Mouse (Mus musculus): ENCODE data around the gene Trim31.

- TF ChIP-seq POLR2A (IDR thresholded peaks at IDR 0.05; ENCODE audit: insufficient read length, low read depth) (no peak), POLR2AphosphoS2 (IDR thresholded peaks at IDR 0.05; ENCODE audit: insufficient read length, low read depth) (no peak), MYOD1 (IDR thresholded peaks at IDR 0.05; ENCODE audit: control insufficient read depth in 1 of 3, insufficient read length in 2 of 3, low read depth in 2 of 3) (no peak), TCF12 (IDR thresholded peaks at IDR 0.05; ENCODE audit: insufficient read depth, poor library complexity, severe bottlenecking) (no peak), SRF (IDR thresholded peaks at IDR 0.05; ENCODE audit: control insufficient read depth, insufficient read length, low read depth) (no peak), USF1 (IDR thresholded peaks at IDR 0.05; ENCODE audit: low read depth) (no peak)
Measured at GRCm38 (mm10) chr17:36909802-36910201, 11.9 kb downstream of the Trim31 start.

Measured in myocyte (in vitro differentiated cells).